Mouse (Mus musculus) forebrain, embryonic 11.5 days (tissue): Measurements from ENCODE around the gene Neurl4. TPM values are rescaled to one million over a fixed set of nuclear protein-coding genes. Genes with fewer than 3 reads are reported as not detected.

Source experiments
- ATAC-seq: fragments of 200-750 bp; cut with Nextera tagmentation; replicated peaks from 2 replicates; pipeline ENCODE4 v1.8.0; 2017; ENCODE audit warnings: moderate TSS enrichment; ENCODE audit not compliant: low FRiP score
- DNase-seq: peaks from one replicate; pipeline ENCODE4 v3.0.0-alpha.2; 2017; ENCODE audit warnings: low spot score
- H3K27ac ChIP-seq: fragments of 300-500 bp; sonication (generic); 2 replicates; pipeline ENCODE4 v1.5.1; 2014; ENCODE audit warnings: low read depth, low read length
- H3K27me3 ChIP-seq: fragments of 300-500 bp; sonication (generic); 2 replicates; pipeline ENCODE4 v1.6.1; 2014; ENCODE audit warnings: mild to moderate bottlenecking, low read length, mixed read lengths; ENCODE audit not compliant: control insufficient read depth, insufficient read depth
- H3K36me3 ChIP-seq: fragments of 300-500 bp; sonication (generic); 2 replicates; pipeline ENCODE4 v1.6.1; 2014; ENCODE audit warnings: mild to moderate bottlenecking, low read length, moderate library complexity, mixed read lengths; ENCODE audit not compliant: control insufficient read depth, insufficient read depth
- H3K4me1 ChIP-seq: fragments of 300-500 bp; sonication (generic); replicated peaks from 2 replicates; pipeline ENCODE4 v1.6.1; 2014; ENCODE audit warnings: low read length, mixed read lengths; ENCODE audit not compliant: control insufficient read depth, insufficient read depth
- H3K4me2 ChIP-seq: fragments of 300-500 bp; sonication (generic); 2 replicates; pipeline ENCODE4 v1.6.1; 2014; ENCODE audit warnings: low read depth, mild to moderate bottlenecking, low read length, moderate library complexity, mixed read lengths; ENCODE audit not compliant: severe bottlenecking
- H3K4me3 ChIP-seq: fragments of 300-500 bp; sonication (generic); 2 replicates; pipeline ENCODE4 v1.5.1; 2014; ENCODE audit warnings: low read depth, low read length
- H3K9ac ChIP-seq: fragments of 300-500 bp; sonication (generic); 2 replicates; pipeline ENCODE4 v1.6.1; 2014; ENCODE audit warnings: low read length
- H3K9me3 ChIP-seq: fragments of 300-500 bp; sonication (generic); 2 replicates; pipeline ENCODE4 v1.6.1; 2016; ENCODE audit warnings: low read length, mixed read lengths; ENCODE audit not compliant: control insufficient read depth
- WGBS: fragments of 180-500 bp; shearing (Covaris S2); extraction: QIAGEN DNeasy Blood & Tissue Kit; methylation state at CpG from one replicate; pipeline ENCODE4 v1.1.7; 2014; 5-methylcytosine and 5-hydroxymethylcytosine counted together
- polyA plus RNA-seq: library from polyadenylated mRNA; unstranded; fragments of >200 nt; fragmentation: Nextera tagmentation; extraction: Ambion mirVana; gene quantifications from 2 replicates; pipeline ENCODE4 v1.2.1, GENCODE M21; 2014

The Neurl4 gene
- polyA plus RNA-seq, 1 experiment from 2014 or later, result 23.0 TPM

- ATAC-seq, result no peak
- H3K4me2 ChIP-seq, result no peak overlapping the region
- H3K9me3 ChIP-seq, result no peaks in the 10 kb centered on the region
- no peak for DNase-seq
- 84% methylated on average over 3 of the region's 3 CpGs for WGBS
- no peak overlapping the region for H3K27ac ChIP-seq
- H3K36me3 ChIP-seq, result no peaks in the 10 kb centered on the region
- peaks cover 5% of the 10 kb centered on the region; the same call in 1 of the 2 replicates for H3K27me3 ChIP-seq
- H3K4me3 ChIP-seq, result no peak overlapping the region
- peaks cover 6% of the 10 kb centered on the region; the same call in 1 of the 2 replicates for H3K4me1 ChIP-seq
- no peak overlapping the region for H3K9ac ChIP-seq
These were observed 22.5 kb upstream of the Neurl4 start for GRCm38 (mm10) chr11:69878399-69878798.

GRCm38 (mm10) chr11:69878952-69879351, 21.9 kb upstream of the Neurl4 start:
- ATAC-seq (no peak), DNase-seq (no peak)
- H3K27me3 ChIP-seq, result peaks cover 5% of the 10 kb centered on the region; the same call in 1 of the 2 replicates
- no peak overlapping the region for H3K9ac ChIP-seq
- peaks cover 6% of the 10 kb centered on the region; the same call in 1 of the 2 replicates for H3K4me1 ChIP-seq
- no peaks in the 10 kb centered on the region for H3K9me3 ChIP-seq
- H3K4me2 ChIP-seq, result no peak overlapping the region
- no peak overlapping the region for H3K27ac ChIP-seq
- no peaks in the 10 kb centered on the region for H3K36me3 ChIP-seq
- no peak overlapping the region for H3K4me3 ChIP-seq
- WGBS, result 95% methylated on average over 6 of the region's 6 CpGs

GRCm38 (mm10) chr11:69879711-69880110, 21.2 kb upstream of the Neurl4 start:
- 53% methylated on average over 15 of the region's 15 CpGs for WGBS
- H3K4me3 ChIP-seq, result peak overlapping the region; percentile 39
- no peak overlapping the region for H3K9ac ChIP-seq
- peak overlapping the region; percentile 67; the same call in 1 of the 2 replicates for H3K4me2 ChIP-seq
- peaks cover 5% of the 10 kb centered on the region; the same call in 1 of the 2 replicates for H3K27me3 ChIP-seq
- no peak overlapping the region for H3K27ac ChIP-seq
- no peaks in the 10 kb centered on the region for H3K36me3 ChIP-seq
- DNase-seq, result no peak
- ATAC-seq, result no peak
- H3K4me1 ChIP-seq, result peaks cover 6% of the 10 kb centered on the region; the same call in 1 of the 2 replicates
- H3K9me3 ChIP-seq, result no peaks in the 10 kb centered on the region

GRCm38 (mm10) chr11:69880506-69880852, 20.4 kb upstream of the Neurl4 start:
- WGBS, result under 1% methylated on average over 18 of the region's 18 CpGs
- H3K27ac ChIP-seq, result peak overlapping the region; percentile 32
- no peaks in the 10 kb centered on the region for H3K36me3 ChIP-seq
- H3K27me3 ChIP-seq, result peaks cover 5% of the 10 kb centered on the region; the same call in 1 of the 2 replicates
- no peaks in the 10 kb centered on the region for H3K9me3 ChIP-seq
- peaks cover 6% of the 10 kb centered on the region; the same call in 1 of the 2 replicates for H3K4me1 ChIP-seq
- ATAC-seq (no peak), DNase-seq (peak; percentile 80)
- peak overlapping the region; percentile 39 for H3K4me3 ChIP-seq
- H3K9ac ChIP-seq, result peak overlapping the region; percentile 48
- H3K4me2 ChIP-seq, result peak overlapping the region; percentile 67

- peak within 1 kb of the TSS; percentile 48 for H3K9ac ChIP-seq
- H3K4me1 ChIP-seq, result peaks cover 6% of the 10 kb centered on the region; the same call in 1 of the 2 replicates
- peak; percentile 85 for ATAC-seq
- WGBS, result under 1% methylated on average over 46 of the region's 46 CpGs
- H3K27me3 ChIP-seq, result peaks cover 5% of the 10 kb centered on the region; the same call in 1 of the 2 replicates
- DNase-seq, result peak; percentile 88
- H3K4me2 ChIP-seq, result peak within 1 kb of the TSS; percentile 67
- H3K4me3 ChIP-seq, result peak within 1 kb of the TSS; percentile 39
- H3K36me3 ChIP-seq, result no peaks in the 10 kb centered on the region
- H3K27ac ChIP-seq, result peak within 1 kb of the TSS; percentile 32
- H3K9me3 ChIP-seq, result no peaks in the 10 kb centered on the region
These were observed 19.8 kb upstream of the Neurl4 start, which contains the start of gene Kctd11 for GRCm38 (mm10) chr11:69880853-69881603. Kctd11 (minus strand) TSS chr11:69881406.

- 0 out of 2 replicates have a peak overlapping the region, but pooled peaks have one; percentile 30 for H3K9ac ChIP-seq
- WGBS, result 59% methylated on average over 21 of the region's 21 CpGs
These were observed 18.8 kb upstream of the Neurl4 start for GRCm38 (mm10) chr11:69881787-69882670.

GRCm38 (mm10) chr11:69883066-69883465, 17.8 kb upstream of the Neurl4 start:
- DNase-seq (no peak), ATAC-seq (no peak)
- Histone ChIP-seq H3K27me3 (peaks cover 5% of the 10 kb centered on the region; the same call in 1 of the 2 replicates), H3K9ac (no peak overlapping the region), H3K36me3 (no peaks in the 10 kb centered on the region), H3K27ac (no peak overlapping the region), H3K4me1 (peaks cover 4% of the 10 kb centered on the region; the same call in 1 of the 2 replicates), H3K9me3 (no peaks in the 10 kb centered on the region), H3K4me3 (no peak overlapping the region), H3K4me2 (no peak overlapping the region)
- 61% methylated on average over 4 of the region's 4 CpGs for WGBS

More at GRCm38 (mm10) chr11:69881787-69882670, 18.8 kb upstream of the Neurl4 start:
- DNase-seq (no peak), ATAC-seq (no peak)
- Histone ChIP-seq H3K27me3 (peaks cover 5% of the 10 kb centered on the region; the same call in 1 of the 2 replicates), H3K4me2 (peak overlapping the region; percentile 67; the same call in 1 of the 2 replicates), H3K4me1 (peaks cover 6% of the 10 kb centered on the region; the same call in 1 of the 2 replicates), H3K36me3 (no peaks in the 10 kb centered on the region), H3K27ac (no peak overlapping the region), H3K9me3 (no peaks in the 10 kb centered on the region), H3K4me3 (peak overlapping the region; percentile 39)

- Histone ChIP-seq H3K9ac (no peak overlapping the region), H3K9me3 (no peaks in the 10 kb centered on the region), H3K4me3 (no peak overlapping the region), H3K36me3 (no peaks in the 10 kb centered on the region), H3K27ac (no peak overlapping the region), H3K27me3 (peaks cover 5% of the 10 kb centered on the region; the same call in 1 of the 2 replicates), H3K4me1 (peaks cover 4% of the 10 kb centered on the region; the same call in 1 of the 2 replicates), H3K4me2 (no peak overlapping the region)
- ATAC-seq, result no peak
- DNase-seq, result no peak
- 89% methylated on average over 8 of the region's 8 CpGs for WGBS
These were observed 17.2 kb upstream of the Neurl4 start for GRCm38 (mm10) chr11:69883527-69884151.
